Mouse (Mus musculus): ENCODE results near the gene Dpyd. TPM values are rescaled to one million over a fixed set of nuclear protein-coding genes. Genes with fewer than 3 reads are reported as not detected.

The Dpyd gene
- total RNA-seq, 2 experiments from 2014 or later, result 19.9 to 26.1 TPM

- DNase-seq (ENCODE audit: low spot score in 2 of 2), result no peak
These were observed 113.5 kb downstream of the Dpyd start for GRCm38 (mm10) chr3:118675441-118675840.

- DNase-seq (ENCODE audit: low spot score in 2 of 2), result no peak
These were observed 114.3 kb downstream of the Dpyd start for GRCm38 (mm10) chr3:118676052-118676777.

- DNase-seq (ENCODE audit: low spot score in 2 of 2), result no peak
These were observed 118.9 kb downstream of the Dpyd start for GRCm38 (mm10) chr3:118680803-118681202.

- DNase-seq (ENCODE audit: low spot score in 2 of 2), result no peak
These were observed 188.3 kb downstream of the Dpyd start for GRCm38 (mm10) chr3:118750269-118750668.

GRCm38 (mm10) chr3:118753623-118754022 is 191.7 kb downstream of the Dpyd start:
- no peak for DNase-seq (ENCODE audit: low spot score in 2 of 2)

GRCm38 (mm10) chr3:118756099-118756498 is 194.2 kb downstream of the Dpyd start:
- DNase-seq (ENCODE audit: low spot score in 2 of 2), result no peak

- no peak for DNase-seq (ENCODE audit: low spot score in 2 of 2)
These were observed 251.0 kb downstream of the Dpyd start for GRCm38 (mm10) chr3:118812885-118813284.

GRCm38 (mm10) chr3:118850613-118851527 is 288.9 kb downstream of the Dpyd start:
- DNase-seq (ENCODE audit: low spot score in 2 of 2), result no peak

- DNase-seq (ENCODE audit: low spot score in 2 of 2), result no peak
These were observed 290.8 kb downstream of the Dpyd start for GRCm38 (mm10) chr3:118852711-118853110.

GRCm38 (mm10) chr3:118855411-118855810 is 293.5 kb downstream of the Dpyd start:
- DNase-seq (ENCODE audit: low spot score in 2 of 2), result no peak

GRCm38 (mm10) chr3:118869113-118870107 is 307.5 kb downstream of the Dpyd start:
- no peak for DNase-seq (ENCODE audit: low spot score in 2 of 2)

GRCm38 (mm10) chr3:118875871-118876270 is 313.9 kb downstream of the Dpyd start:
- no peak for DNase-seq (ENCODE audit: low spot score in 2 of 2)

GRCm38 (mm10) chr3:118899036-118899435 is 337.1 kb downstream of the Dpyd start:
- no peak for DNase-seq (ENCODE audit: low spot score in 2 of 2)

GRCm38 (mm10) chr3:118991312-118991711 is 429.4 kb downstream of the Dpyd start:
- DNase-seq (ENCODE audit: low spot score in 2 of 2), result no peak

- DNase-seq (ENCODE audit: low spot score in 2 of 2), result no peak
These were observed 429.9 kb downstream of the Dpyd start for GRCm38 (mm10) chr3:118991793-118992192.

GRCm38 (mm10) chr3:119021255-119021654 is 459.3 kb downstream of the Dpyd start:
- DNase-seq (ENCODE audit: low spot score in 2 of 2), result no peak

GRCm38 (mm10) chr3:119042611-119043010 is 480.7 kb downstream of the Dpyd start:
- no peak for DNase-seq (ENCODE audit: low spot score in 2 of 2)

GRCm38 (mm10) chr3:119056144-119056543 is 494.2 kb downstream of the Dpyd start:
- DNase-seq (ENCODE audit: low spot score in 2 of 2), result no peak

GRCm38 (mm10) chr3:119063214-119063613 is 501.3 kb downstream of the Dpyd start:
- no peak for DNase-seq (ENCODE audit: low spot score in 2 of 2)

GRCm38 (mm10) chr3:119063642-119064041 is 501.7 kb downstream of the Dpyd start:
- no peak for DNase-seq (ENCODE audit: low spot score in 2 of 2)

- DNase-seq (ENCODE audit: low spot score in 2 of 2), result no peak
These were observed 502.8 kb downstream of the Dpyd start for GRCm38 (mm10) chr3:119064746-119065145.

Measured in adrenal gland, postnatal 4 days (tissue).